Mouse (Mus musculus): ENCODE measurements around the gene Iqcf6. TPM values are rescaled to one million over a fixed set of nuclear protein-coding genes. Genes with fewer than 3 reads are reported as not detected.

The Iqcf6 gene
- total and polyA plus RNA-seq, 3 experiments, result not detected

DNA sequence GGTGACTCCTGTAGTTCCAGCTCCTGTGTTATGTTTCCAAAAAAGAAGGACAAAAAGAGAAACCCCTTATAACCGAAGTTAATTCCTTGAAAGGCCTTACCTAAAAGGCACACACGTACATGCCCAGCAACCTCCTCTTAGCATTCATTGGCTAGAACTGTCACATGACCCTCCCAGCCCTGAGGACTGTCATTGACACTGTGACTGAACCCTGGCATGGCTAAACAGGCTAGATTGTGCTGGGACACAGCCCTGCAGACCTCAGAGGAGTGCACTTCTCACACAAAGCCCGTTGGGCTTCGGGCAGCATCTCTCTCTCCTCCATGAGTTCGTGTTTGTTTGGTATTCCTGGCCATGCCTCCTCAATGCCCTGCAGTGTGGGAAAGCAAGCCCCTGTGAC lies 5.8 kb downstream of the Iqcf6 start:
- Histone ChIP-seq H3K4me1 (ENCODE audit: insufficient read depth, low read depth, low read length) (peaks cover 2% of the 10 kb centered on the region; the same call in 1 of the 2 replicates), H3K4me3 (ENCODE audit: low read depth, low read length) (no peak overlapping the region), H3K27me3 (ENCODE audit: insufficient read depth, low read length) (peaks cover 5% of the 10 kb centered on the region), H3K9me3 (replicated peaks) (no peaks in the 10 kb centered on the region), H3K36me3 (replicated peaks) (no peaks in the 10 kb centered on the region)
- no peak for TF ChIP-seq POLR2AphosphoS5 (IDR thresholded peaks at IDR 0.05; ENCODE audit: insufficient replicate concordance, low read depth, low read length)
- no peak for TF ChIP-seq GATA1 (IDR thresholded peaks at IDR 0.05; ENCODE audit: borderline replicate concordance, low read length)
- no peak for TF ChIP-seq CTCF (IDR thresholded peaks at IDR 0.05; ENCODE audit: low read depth, low read length)
- TF ChIP-seq GATA2 (IDR thresholded peaks at IDR 0.05; ENCODE audit: borderline replicate concordance, low read depth, low read length), result no peak
- no peak for TF ChIP-seq TAL1 (conservative IDR thresholded peaks at IDR 0.05; ENCODE audit: low read depth, low read length)
- no peak for ATAC-seq (ENCODE audit: extremely low read depth, insufficient number of reproducible peaks, low FRiP score, poor library complexity, severe bottlenecking)
- no peak for DNase-seq (ENCODE audit: low spot score)

GRCm38 (mm10) chr9:106638154-106638553 lies 11.8 kb downstream of the Iqcf6 start:
- Histone ChIP-seq H3K4me3 (ENCODE audit: low read depth, low read length) (no peak overlapping the region), H3K36me3 (replicated peaks) (no peaks in the 10 kb centered on the region), H3K9me3 (replicated peaks) (no peaks in the 10 kb centered on the region), H3K27me3 (ENCODE audit: insufficient read depth, low read length) (peaks cover 3% of the 10 kb centered on the region), H3K4me1 (ENCODE audit: insufficient read depth, low read depth, low read length) (no peaks in the 10 kb centered on the region)
- DNase-seq (ENCODE audit: low spot score) (no peak), ATAC-seq (ENCODE audit: extremely low read depth, insufficient number of reproducible peaks, low FRiP score, poor library complexity, severe bottlenecking) (no peak)
- TF ChIP-seq CTCF (IDR thresholded peaks at IDR 0.05; ENCODE audit: low read depth, low read length) (no peak), POLR2AphosphoS5 (IDR thresholded peaks at IDR 0.05; ENCODE audit: insufficient replicate concordance, low read depth, low read length) (no peak), GATA2 (IDR thresholded peaks at IDR 0.05; ENCODE audit: borderline replicate concordance, low read depth, low read length) (no peak), TAL1 (conservative IDR thresholded peaks at IDR 0.05; ENCODE audit: low read depth, low read length) (no peak), GATA1 (IDR thresholded peaks at IDR 0.05; ENCODE audit: borderline replicate concordance, low read length) (no peak)

DNA sequence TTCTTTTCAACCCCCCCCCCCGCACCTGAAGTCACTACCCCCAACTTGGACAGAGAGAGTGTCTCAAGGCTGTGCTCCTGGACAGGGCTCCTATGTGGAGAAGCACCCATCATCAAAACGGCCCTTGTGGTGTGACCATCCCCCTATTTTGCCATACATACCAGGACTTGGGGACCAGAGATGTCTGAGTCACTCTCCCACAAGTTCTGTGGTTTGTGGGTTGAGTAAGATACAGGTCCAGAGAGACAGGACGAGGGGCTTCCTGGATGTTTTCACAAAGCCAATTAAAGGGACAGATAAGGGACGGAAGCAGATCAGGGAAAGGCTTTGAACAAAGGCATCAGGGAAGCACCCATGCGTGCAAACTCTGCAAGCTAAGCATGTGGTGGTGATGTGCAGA lies 15.0 kb downstream of the Iqcf6 start:
- ATAC-seq (ENCODE audit: extremely low read depth, insufficient number of reproducible peaks, low FRiP score, poor library complexity, severe bottlenecking) (no peak), DNase-seq (ENCODE audit: low spot score) (no peak)
- no peaks in the 10 kb centered on the region for H3K4me1 ChIP-seq (ENCODE audit: insufficient read depth, low read depth, low read length)
- peaks cover 9% of the 10 kb centered on the region for H3K27me3 ChIP-seq (ENCODE audit: insufficient read depth, low read length)
- no peaks in the 10 kb centered on the region for H3K36me3 ChIP-seq (replicated peaks)
- no peak for TF ChIP-seq GATA2 (IDR thresholded peaks at IDR 0.05; ENCODE audit: borderline replicate concordance, low read depth, low read length)
- no peak for TF ChIP-seq POLR2AphosphoS5 (IDR thresholded peaks at IDR 0.05; ENCODE audit: insufficient replicate concordance, low read depth, low read length)
- TF ChIP-seq GATA1 (IDR thresholded peaks at IDR 0.05; ENCODE audit: borderline replicate concordance, low read length), result no peak
- no peak for TF ChIP-seq CTCF (IDR thresholded peaks at IDR 0.05; ENCODE audit: low read depth, low read length)
- TF ChIP-seq TAL1 (conservative IDR thresholded peaks at IDR 0.05; ENCODE audit: low read depth, low read length), result no peak
- H3K9me3 ChIP-seq (replicated peaks), result no peaks in the 10 kb centered on the region
- H3K4me3 ChIP-seq (ENCODE audit: low read depth, low read length), result no peak overlapping the region

DNA sequence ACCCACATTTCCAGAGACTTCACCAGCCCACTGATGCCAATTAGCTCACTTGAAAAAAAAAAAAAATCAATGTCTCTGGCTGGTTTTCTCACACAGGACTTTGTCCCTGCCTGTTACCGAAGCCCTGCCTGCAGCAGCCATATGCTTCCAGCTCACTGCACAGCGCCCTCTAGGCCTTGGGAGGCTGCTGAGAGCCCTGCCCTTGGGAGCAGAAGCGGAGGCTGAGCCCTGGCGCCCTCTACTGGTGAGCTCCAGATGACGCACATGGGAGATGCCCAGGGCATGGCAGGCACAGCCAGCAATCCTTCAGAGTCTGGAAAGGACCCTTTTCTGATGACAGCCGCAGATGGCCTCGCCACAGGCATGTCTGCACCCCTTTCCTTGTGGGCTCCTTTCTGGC lies 16.7 kb downstream of the Iqcf6 start:
- no peaks in the 10 kb centered on the region for H3K9me3 ChIP-seq (replicated peaks)
- DNase-seq (ENCODE audit: low spot score) (peak; percentile 73), ATAC-seq (ENCODE audit: extremely low read depth, insufficient number of reproducible peaks, low FRiP score, poor library complexity, severe bottlenecking) (peak; percentile 49)
- peaks cover 11% of the 10 kb centered on the region for H3K27me3 ChIP-seq (ENCODE audit: insufficient read depth, low read length)
- no peaks in the 10 kb centered on the region for H3K4me1 ChIP-seq (ENCODE audit: insufficient read depth, low read depth, low read length)
- TF ChIP-seq CTCF (IDR thresholded peaks at IDR 0.05; ENCODE audit: low read depth, low read length) (peak; percentile 78), GATA1 (IDR thresholded peaks at IDR 0.05; ENCODE audit: borderline replicate concordance, low read length) (no peak)
- H3K4me3 ChIP-seq (ENCODE audit: low read depth, low read length), result no peak overlapping the region
- no peaks in the 10 kb centered on the region for H3K36me3 ChIP-seq (replicated peaks)

DNA sequence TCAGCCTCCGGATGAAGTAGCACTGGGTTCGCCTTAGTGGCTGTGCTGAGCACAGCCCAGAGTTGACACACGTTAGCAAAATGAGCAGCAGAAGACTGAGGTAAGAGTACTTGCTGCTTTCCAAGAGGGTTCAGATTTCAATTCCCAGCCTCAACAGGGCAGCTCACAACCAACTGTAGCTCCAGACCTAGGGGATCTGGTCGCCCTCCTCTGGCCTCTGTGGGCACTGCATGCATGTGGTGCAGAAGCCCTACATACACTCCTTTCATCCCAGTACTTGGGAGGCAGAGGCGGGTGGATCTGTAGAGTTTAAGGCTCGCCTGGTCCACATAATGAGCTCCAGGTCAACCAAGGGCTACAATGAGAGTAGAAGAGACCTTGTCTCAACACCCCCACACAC lies 17.4 kb downstream of the Iqcf6 start:
- DNase-seq (ENCODE audit: low spot score) (no peak), ATAC-seq (ENCODE audit: extremely low read depth, insufficient number of reproducible peaks, low FRiP score, poor library complexity, severe bottlenecking) (no peak)
- Histone ChIP-seq H3K36me3 (replicated peaks) (no peaks in the 10 kb centered on the region), H3K9me3 (replicated peaks) (no peaks in the 10 kb centered on the region), H3K4me1 (ENCODE audit: insufficient read depth, low read depth, low read length) (no peaks in the 10 kb centered on the region), H3K4me3 (ENCODE audit: low read depth, low read length) (no peak overlapping the region), H3K27me3 (ENCODE audit: insufficient read depth, low read length) (peaks cover 11% of the 10 kb centered on the region)
- TF ChIP-seq POLR2AphosphoS5 (IDR thresholded peaks at IDR 0.05; ENCODE audit: insufficient replicate concordance, low read depth, low read length) (no peak), GATA1 (IDR thresholded peaks at IDR 0.05; ENCODE audit: borderline replicate concordance, low read length) (no peak), TAL1 (conservative IDR thresholded peaks at IDR 0.05; ENCODE audit: low read depth, low read length) (no peak)

DNA sequence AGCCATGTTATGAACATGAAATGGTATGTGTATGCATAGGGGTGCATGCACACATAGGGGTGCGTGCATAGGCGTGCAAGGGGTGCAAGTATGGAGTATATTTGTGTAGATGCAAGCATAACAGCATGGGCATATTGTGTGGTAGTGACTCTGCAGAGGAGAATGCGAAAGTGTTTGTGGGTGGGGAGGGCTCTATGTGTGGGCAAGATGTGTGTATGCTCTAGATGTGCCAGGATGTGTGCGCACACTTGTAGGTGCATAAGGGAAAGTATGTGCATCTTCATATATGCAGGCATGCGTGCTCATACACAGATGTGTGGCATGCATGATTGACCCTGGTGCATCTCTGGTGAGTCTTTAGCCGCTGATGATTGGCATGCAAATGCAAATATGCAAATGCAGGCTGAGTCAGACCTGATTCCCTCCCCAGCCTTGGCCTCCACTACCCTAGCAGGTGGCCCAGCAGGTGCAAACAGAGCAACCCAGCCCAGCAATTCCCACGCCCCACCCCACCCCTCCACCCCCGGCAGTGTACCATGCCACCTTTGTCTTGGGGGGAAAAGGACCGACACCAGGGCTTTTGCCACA lies 19.4 kb downstream of the Iqcf6 start:
- no peaks in the 10 kb centered on the region for H3K9me3 ChIP-seq (replicated peaks)
- H3K4me3 ChIP-seq (ENCODE audit: low read depth, low read length), result no peak overlapping the region
- peaks cover 11% of the 10 kb centered on the region for H3K27me3 ChIP-seq (ENCODE audit: insufficient read depth, low read length)
- no peak for TF ChIP-seq GATA1 (IDR thresholded peaks at IDR 0.05; ENCODE audit: borderline replicate concordance, low read length)
- TF ChIP-seq POLR2AphosphoS5 (IDR thresholded peaks at IDR 0.05; ENCODE audit: insufficient replicate concordance, low read depth, low read length), result no peak
- no peak for TF ChIP-seq CTCF (IDR thresholded peaks at IDR 0.05; ENCODE audit: low read depth, low read length)
- no peak for TF ChIP-seq GATA2 (IDR thresholded peaks at IDR 0.05; ENCODE audit: borderline replicate concordance, low read depth, low read length)
- no peak for TF ChIP-seq TAL1 (conservative IDR thresholded peaks at IDR 0.05; ENCODE audit: low read depth, low read length)
- H3K4me1 ChIP-seq (ENCODE audit: insufficient read depth, low read depth, low read length), result no peaks in the 10 kb centered on the region
- ATAC-seq (ENCODE audit: extremely low read depth, insufficient number of reproducible peaks, low FRiP score, poor library complexity, severe bottlenecking) (no peak), DNase-seq (ENCODE audit: low spot score) (no peak)
- no peaks in the 10 kb centered on the region for H3K36me3 ChIP-seq (replicated peaks)

DNA sequence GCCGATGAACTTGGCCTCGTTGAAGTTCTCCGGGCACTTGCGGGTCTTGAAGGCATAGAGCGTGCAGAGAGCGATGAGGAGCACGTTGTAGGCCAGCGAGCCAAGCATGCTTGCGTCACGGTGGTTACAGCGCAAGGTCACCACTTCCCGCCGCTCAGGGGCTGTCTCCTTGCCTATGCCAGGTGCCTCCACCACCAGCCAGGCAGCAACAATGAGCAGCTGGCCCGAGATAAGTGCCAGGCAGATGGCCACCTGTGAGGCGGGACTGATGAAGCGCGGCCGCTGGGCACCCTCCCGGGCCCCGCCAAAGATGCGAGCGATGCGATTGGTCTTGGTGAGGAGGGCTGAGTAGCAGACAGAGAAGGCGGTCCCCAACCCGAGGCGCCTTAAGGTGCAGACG lies 20.8 kb downstream of the Iqcf6 start:
- peaks cover 11% of the 10 kb centered on the region for H3K27me3 ChIP-seq (ENCODE audit: insufficient read depth, low read length)
- no peaks in the 10 kb centered on the region for H3K9me3 ChIP-seq (replicated peaks)
- H3K4me1 ChIP-seq (ENCODE audit: insufficient read depth, low read depth, low read length), result no peaks in the 10 kb centered on the region
- no peak overlapping the region for H3K4me3 ChIP-seq (ENCODE audit: low read depth, low read length)
- ATAC-seq (ENCODE audit: extremely low read depth, insufficient number of reproducible peaks, low FRiP score, poor library complexity, severe bottlenecking), result no peak
- DNase-seq (ENCODE audit: low spot score), result no peak
- no peaks in the 10 kb centered on the region for H3K36me3 ChIP-seq (replicated peaks)
- TF ChIP-seq GATA1 (IDR thresholded peaks at IDR 0.05; ENCODE audit: borderline replicate concordance, low read length), result no peak
- TF ChIP-seq CTCF (IDR thresholded peaks at IDR 0.05; ENCODE audit: low read depth, low read length), result no peak
- TF ChIP-seq GATA2 (IDR thresholded peaks at IDR 0.05; ENCODE audit: borderline replicate concordance, low read depth, low read length), result no peak
- no peak for TF ChIP-seq POLR2AphosphoS5 (IDR thresholded peaks at IDR 0.05; ENCODE audit: insufficient replicate concordance, low read depth, low read length)
- TF ChIP-seq TAL1 (conservative IDR thresholded peaks at IDR 0.05; ENCODE audit: low read depth, low read length), result no peak
